Mouse (Mus musculus) gastrocnemius, adult 8-10 months (tissue): Measurements from ENCODE around the gene Tstd1. TPM values are rescaled to one million over a fixed set of nuclear protein-coding genes. Genes with fewer than 3 reads are reported as not detected.
A peak's percentile ranks its signal among the peaks of the same experiment; 100 is the strongest.

ENCODE experiments used
- DNase-seq, 2 experiments: peaks; one replicate each; pipeline ENCODE4 v3.0.0; 2022; ENCODE audit warnings: low spot score in 2 of 2
- total RNA-seq, 4 experiments: library from RNA; stranded (reverse); gene quantifications; 2 replicates each; pipeline ENCODE4 v1.2.4; 2022

The Tstd1 gene
- total RNA-seq, result under 1 TPM in 2 of 4 experiments, not detected in 2; 0.51 to 0.58 TPM

DNA sequence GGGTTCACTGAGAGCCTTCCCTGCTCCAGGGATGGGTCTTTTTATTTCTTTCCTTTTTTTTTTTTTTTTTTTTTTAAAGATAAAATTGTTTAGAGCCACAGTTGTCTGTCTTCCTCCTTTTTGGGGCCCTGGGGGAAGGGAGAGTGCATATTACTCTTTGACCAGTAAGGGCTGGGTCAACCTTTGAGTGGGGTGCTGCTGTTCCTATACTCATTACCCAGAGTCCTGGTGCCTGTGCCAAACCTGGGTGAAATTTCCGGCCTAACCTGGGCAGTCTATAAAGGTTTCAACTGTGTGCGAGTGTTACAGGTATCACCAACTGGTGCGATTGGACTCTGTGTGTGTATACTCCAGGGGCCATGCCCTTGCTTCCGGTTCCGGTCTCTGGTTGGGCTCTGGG lies at the start of gene Tstd1:
Gene Tstd1 (plus strand): TSS at position 213 of the 400 bp plus-strand sequence.
- DNase-seq, result no peak

GRCm38 (mm10) chr1:171369845-171370556 lies 48.7 kb upstream of the Tstd1 start, which contains the start of gene Nectin4:
Gene Nectin4, plus strand, starts transcription at chr1:171370099.
- DNase-seq, result no peak

GRCm38 (mm10) chr1:171372880-171373279 lies 45.8 kb upstream of the Tstd1 start:
- DNase-seq, result no peak

GRCm38 (mm10) chr1:171373946-171374345 lies 44.7 kb upstream of the Tstd1 start:
- DNase-seq, result no peak

DNA sequence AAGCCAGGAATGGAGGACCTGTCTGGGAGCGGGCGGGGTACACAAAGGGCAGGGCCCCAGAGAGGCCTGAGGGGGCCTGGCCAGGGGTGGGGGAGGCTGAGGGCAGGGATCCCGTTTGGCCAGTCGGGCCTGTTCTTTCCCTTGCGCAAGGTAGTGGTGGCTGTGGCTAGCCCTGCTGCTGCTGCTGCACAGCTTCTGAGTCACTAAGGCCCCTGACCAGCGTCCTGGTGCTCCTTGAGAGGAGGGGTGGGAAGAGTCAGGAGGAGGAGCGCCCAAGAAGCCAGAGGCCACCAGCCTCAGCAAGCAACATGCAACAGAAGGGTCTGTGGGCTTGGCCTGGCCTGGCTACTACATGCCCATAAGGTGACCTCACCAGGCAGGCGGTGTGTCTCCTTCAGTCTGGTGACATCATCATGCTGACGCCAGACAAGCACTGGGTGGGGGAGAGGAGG lies 43.0 kb upstream of the Tstd1 start:
- no peak for DNase-seq

GRCm38 (mm10) chr1:171378298-171378697 lies 40.4 kb upstream of the Tstd1 start:
- no peak for DNase-seq

- peak; percentile 37 to 57 for DNase-seq
These were observed 38.6 kb upstream of the Tstd1 start for GRCm38 (mm10) chr1:171379935-171380599.

GRCm38 (mm10) chr1:171382096-171382620 lies 36.5 kb upstream of the Tstd1 start:
- no peak for DNase-seq

- no peak for DNase-seq
These were observed 34.3 kb upstream of the Tstd1 start for GRCm38 (mm10) chr1:171384361-171384760.

GRCm38 (mm10) chr1:171385171-171385570 lies 33.5 kb upstream of the Tstd1 start:
- DNase-seq, result no peak

DNA sequence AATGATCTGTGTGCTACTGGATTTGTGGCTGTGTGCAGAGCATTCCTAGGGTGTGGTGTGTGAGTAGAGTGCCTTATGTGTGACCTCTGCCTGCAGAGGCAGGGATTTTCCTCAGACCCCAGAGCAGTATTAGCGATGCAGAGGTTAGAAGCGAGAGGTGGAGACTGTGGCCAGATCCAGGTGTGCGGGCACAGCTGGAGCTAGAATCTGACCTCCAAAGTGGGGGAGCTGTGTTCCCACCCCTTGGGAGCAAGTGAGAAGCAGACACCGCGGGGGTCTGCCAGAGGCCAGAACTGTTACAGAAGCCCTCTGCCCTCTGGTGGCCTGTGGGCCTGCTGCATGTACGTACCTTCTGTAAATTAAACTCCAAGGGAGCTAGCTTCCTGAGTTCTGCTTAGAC lies 31.6 kb upstream of the Tstd1 start:
- no peak for DNase-seq

DNA sequence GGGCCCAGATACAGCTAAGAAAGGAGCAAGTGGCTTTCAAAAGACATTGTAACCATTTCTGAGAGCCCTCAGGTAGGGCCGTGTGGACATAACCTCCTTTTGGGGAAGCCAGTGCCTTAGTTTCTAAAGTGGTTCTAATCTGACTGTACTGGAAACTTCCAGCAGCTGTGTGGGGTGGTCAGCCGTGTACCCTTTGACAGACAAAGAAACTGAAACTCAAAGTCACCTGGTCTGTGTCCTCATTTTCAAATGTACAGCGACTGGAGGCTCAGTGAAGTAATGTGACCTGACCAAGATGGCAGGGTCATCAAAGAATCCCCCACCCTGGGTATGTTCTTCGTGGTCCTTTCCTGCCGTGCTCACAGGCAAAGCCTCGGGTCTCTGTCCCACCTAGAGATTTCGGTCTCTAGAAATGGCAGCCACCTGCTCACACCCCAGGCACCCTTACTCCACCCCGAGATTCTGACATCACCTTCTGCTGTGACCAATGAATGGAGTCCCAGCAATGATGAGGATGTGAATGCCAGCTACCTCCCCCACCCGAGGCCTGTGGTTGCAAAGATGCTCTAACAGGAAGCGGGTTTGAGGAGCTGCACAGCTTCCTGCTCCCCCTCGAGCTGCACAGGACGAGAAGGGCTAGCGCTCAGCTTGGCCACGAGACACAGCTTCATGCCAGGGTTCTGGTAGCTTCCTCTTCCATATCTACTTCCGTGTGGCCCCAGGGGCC lies 30.1 kb upstream of the Tstd1 start, which contains the start of gene Arhgap30:
Gene Arhgap30 (plus strand): TSS at position 579 of the 727 bp plus-strand sequence.
- no peak for DNase-seq

GRCm38 (mm10) chr1:171390101-171390500 lies 28.6 kb upstream of the Tstd1 start:
- peak in 1 of 2 experiments; percentile 22 for DNase-seq

GRCm38 (mm10) chr1:171401821-171402220 lies 16.9 kb upstream of the Tstd1 start:
- no peak for DNase-seq

DNA sequence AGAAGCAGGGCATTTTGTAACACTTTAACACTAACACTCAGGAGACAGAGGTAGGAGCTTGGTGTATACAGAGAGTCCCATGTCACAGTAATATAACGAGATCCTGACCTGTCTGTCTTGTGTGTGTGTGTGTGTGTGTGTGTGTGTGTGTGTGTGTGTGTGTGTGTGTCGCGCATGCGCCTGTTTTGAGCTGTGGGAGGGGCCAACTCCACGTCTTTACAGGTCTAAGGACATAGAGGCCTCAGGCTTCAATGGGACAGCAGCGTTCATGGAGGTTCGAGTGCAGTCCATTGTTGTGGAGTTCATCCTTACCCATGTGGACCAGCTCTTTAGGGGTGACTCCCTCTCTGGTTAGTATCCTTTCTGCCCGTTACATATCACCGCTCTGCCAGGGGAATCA lies 15.7 kb upstream of the Tstd1 start:
- no peak for DNase-seq

DNA sequence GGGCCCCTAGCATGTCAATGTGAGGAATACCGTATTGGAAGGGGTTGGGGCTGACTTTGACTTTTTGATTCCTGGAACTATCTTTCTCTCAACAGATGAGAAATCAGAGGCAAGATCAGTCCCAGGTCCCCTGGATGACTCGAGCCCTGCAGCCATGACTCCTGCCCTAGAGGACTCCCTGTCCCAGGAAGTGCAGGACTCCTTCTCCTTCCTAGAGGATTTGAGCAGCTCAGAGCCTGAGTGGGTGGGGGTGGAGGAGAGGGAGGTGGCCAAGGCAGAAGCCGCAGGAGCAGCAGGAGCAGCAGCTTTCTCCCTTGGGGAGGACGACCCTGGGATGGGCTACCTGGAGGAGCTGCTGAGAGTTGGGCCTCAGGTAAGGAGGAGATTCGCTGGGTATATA lies 11.4 kb upstream of the Tstd1 start:
- DNase-seq, result no peak

- DNase-seq, result no peak
These were observed 8.4 kb upstream of the Tstd1 start for GRCm38 (mm10) chr1:171410231-171410630.

- peak; percentile 92 to 94 for DNase-seq
These were observed 7.7 kb upstream of the Tstd1 start, which contains the start of gene Usf1 for GRCm38 (mm10) chr1:171410947-171411484. Gene Usf1, plus strand, starts transcription at chr1:171411313.

GRCm38 (mm10) chr1:171411492-171411941 lies 7.2 kb upstream of the Tstd1 start:
- peak in 1 of 2 experiments; percentile 5 for DNase-seq

GRCm38 (mm10) chr1:171412001-171412441 lies 6.7 kb upstream of the Tstd1 start:
- no peak for DNase-seq

GRCm38 (mm10) chr1:171412446-171412845 lies 6.2 kb upstream of the Tstd1 start:
- DNase-seq, result no peak
